Mouse (Mus musculus) midbrain, embryonic 15.5 days (tissue): ENCODE data around the gene Rcan1. TPM values are rescaled to one million over a fixed set of nuclear protein-coding genes. Genes with fewer than 3 reads are reported as not detected.

Experiments used
- ATAC-seq: fragments of 200-750 bp; cut with Nextera tagmentation; replicated peaks from 2 replicates; pipeline ENCODE4 v1.8.0; 2017; ENCODE audit warnings: moderate TSS enrichment
- H3K27ac ChIP-seq: fragments of 300-500 bp; sonication (generic); 2 replicates; pipeline ENCODE4 v1.5.1; 2015; ENCODE audit warnings: mild to moderate bottlenecking, inconsistent platforms
- H3K27me3 ChIP-seq: fragments of 300-500 bp; sonication (generic); replicated peaks from 2 replicates; pipeline ENCODE4 v1.6.1; 2015; ENCODE audit warnings: inconsistent platforms
- H3K36me3 ChIP-seq: fragments of 300-500 bp; sonication (generic); replicated peaks from 2 replicates; pipeline ENCODE4 v1.6.1; 2015; ENCODE audit warnings: inconsistent platforms
- H3K4me1 ChIP-seq: fragments of 300-500 bp; sonication (generic); 2 replicates; pipeline ENCODE4 v1.6.1; 2015; ENCODE audit warnings: inconsistent platforms
- H3K4me2 ChIP-seq: fragments of 300-500 bp; sonication (generic); 2 replicates; pipeline ENCODE4 v1.6.1; 2015; ENCODE audit warnings: inconsistent platforms, mild to moderate bottlenecking, moderate library complexity
- H3K4me3 ChIP-seq: fragments of 300-500 bp; sonication (generic); 2 replicates; pipeline ENCODE4 v1.5.1; 2015; ENCODE audit warnings: mild to moderate bottlenecking, inconsistent platforms
- H3K9ac ChIP-seq: fragments of 300-500 bp; sonication (generic); 2 replicates; pipeline ENCODE4 v1.6.1; 2015; ENCODE audit warnings: mild to moderate bottlenecking, inconsistent platforms
- H3K9me3 ChIP-seq: fragments of 300-500 bp; sonication (generic); 2 replicates; pipeline ENCODE4 v1.6.1; 2016; ENCODE audit warnings: inconsistent platforms
- WGBS: fragments of 180-500 bp; shearing (Covaris S2); methylation state at CpG from one replicate; pipeline ENCODE4 v1.1.7; 2015; ENCODE audit warnings: mixed read lengths; 5-methylcytosine and 5-hydroxymethylcytosine counted together
- polyA plus RNA-seq: library from polyadenylated mRNA; unstranded; fragments of >200 nt; fragmentation: Nextera tagmentation; extraction: Ambion mirVana; gene quantifications from 2 replicates; pipeline ENCODE4 v1.2.1, GENCODE M21; 2015

Gene Rcan1
- polyA plus RNA-seq, 1 experiment from 2014 or later: 82.1 TPM

- Histone ChIP-seq H3K27ac (no peak overlapping the region), H3K36me3 (no peaks in the 10 kb centered on the region), H3K4me2 (no peak overlapping the region), H3K9ac (no peak overlapping the region), H3K27me3 (no peaks in the 10 kb centered on the region), H3K4me1 (peaks cover 3% of the 10 kb centered on the region; the same call in 1 of the 2 replicates), H3K4me3 (no peak overlapping the region), H3K9me3 (no peaks in the 10 kb centered on the region)
- 84% methylated on average over 5 of the region's 5 CpGs for WGBS
- ATAC-seq: no peak
Measured at GRCm38 (mm10) chr16:92355366-92355765, 115.3 kb downstream of the Rcan1 start.

DNA sequence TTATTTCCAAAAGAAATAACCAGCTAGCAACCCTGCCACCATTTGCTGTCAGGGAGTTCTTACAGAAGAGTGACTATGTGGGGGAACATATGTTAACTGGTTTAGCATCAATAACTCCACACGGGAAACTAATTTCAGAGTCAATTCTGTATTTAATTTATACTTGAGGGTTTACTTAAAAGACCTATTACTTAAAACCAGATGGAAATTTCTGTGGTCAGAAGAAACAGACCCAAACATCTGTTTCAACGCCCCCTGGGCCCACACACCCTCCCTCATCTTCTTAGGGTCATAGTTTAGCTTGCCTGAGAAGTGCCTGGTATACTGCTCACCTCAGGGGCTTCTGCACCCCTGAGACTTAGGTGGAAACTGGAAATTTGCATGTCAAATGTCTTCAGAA, 116.8 kb downstream of the Rcan1 start:
- H3K4me2 ChIP-seq: no peak overlapping the region
- no peak overlapping the region for H3K27ac ChIP-seq
- H3K4me3 ChIP-seq: no peak overlapping the region
- peaks cover 3% of the 10 kb centered on the region; the same call in 1 of the 2 replicates for H3K4me1 ChIP-seq
- H3K36me3 ChIP-seq: no peaks in the 10 kb centered on the region
- 78% methylated on average over 2 of the region's 2 CpGs for WGBS
- ATAC-seq: no peak
- H3K9ac ChIP-seq: no peak overlapping the region
- H3K9me3 ChIP-seq: no peaks in the 10 kb centered on the region
- H3K27me3 ChIP-seq: no peaks in the 10 kb centered on the region

DNA sequence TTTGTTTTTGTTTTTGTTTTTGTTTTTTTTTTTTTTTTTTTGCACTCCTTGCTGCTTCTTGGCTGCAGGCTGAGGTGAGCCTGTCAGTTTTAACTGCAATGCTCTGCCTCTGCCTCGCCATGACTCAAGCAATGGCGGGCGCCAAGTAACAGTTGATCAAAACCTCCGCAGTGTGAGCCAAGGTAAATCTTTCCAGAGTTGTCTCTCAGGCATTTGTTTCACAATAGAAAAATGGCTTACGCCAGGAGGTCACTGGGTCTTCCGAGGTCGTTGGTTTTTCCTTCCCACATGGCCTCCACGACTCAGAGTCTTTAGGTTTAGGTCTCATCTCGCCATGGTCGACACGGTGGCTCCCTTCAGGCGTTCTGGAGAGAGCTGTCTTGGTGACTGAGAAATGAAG, 117.4 kb downstream of the Rcan1 start:
- H3K9ac ChIP-seq: no peak overlapping the region
- no peak for ATAC-seq
- WGBS: 86% methylated on average over 12 of the region's 12 CpGs
- H3K9me3 ChIP-seq: no peaks in the 10 kb centered on the region
- H3K36me3 ChIP-seq: no peaks in the 10 kb centered on the region
- no peak overlapping the region for H3K4me3 ChIP-seq
- no peak overlapping the region for H3K4me2 ChIP-seq
- no peak overlapping the region for H3K27ac ChIP-seq
- peaks cover 3% of the 10 kb centered on the region; the same call in 1 of the 2 replicates for H3K4me1 ChIP-seq
- H3K27me3 ChIP-seq: no peaks in the 10 kb centered on the region

- Histone ChIP-seq H3K27ac (no peak overlapping the region), H3K36me3 (no peaks in the 10 kb centered on the region), H3K4me1 (0 out of 2 replicates have a peak, but pooled peaks cover 4% of the 10 kb centered on the region), H3K9ac (no peak overlapping the region), H3K4me3 (no peak overlapping the region), H3K27me3 (no peaks in the 10 kb centered on the region), H3K4me2 (no peak overlapping the region), H3K9me3 (no peaks in the 10 kb centered on the region)
- WGBS: 58% methylated on average over 12 of the region's 12 CpGs
- 0 out of 2 replicates have a peak, but pooled peaks have one; percentile 27 for ATAC-seq
Measured at GRCm38 (mm10) chr16:92348941-92349340, 121.7 kb downstream of the Rcan1 start.

DNA sequence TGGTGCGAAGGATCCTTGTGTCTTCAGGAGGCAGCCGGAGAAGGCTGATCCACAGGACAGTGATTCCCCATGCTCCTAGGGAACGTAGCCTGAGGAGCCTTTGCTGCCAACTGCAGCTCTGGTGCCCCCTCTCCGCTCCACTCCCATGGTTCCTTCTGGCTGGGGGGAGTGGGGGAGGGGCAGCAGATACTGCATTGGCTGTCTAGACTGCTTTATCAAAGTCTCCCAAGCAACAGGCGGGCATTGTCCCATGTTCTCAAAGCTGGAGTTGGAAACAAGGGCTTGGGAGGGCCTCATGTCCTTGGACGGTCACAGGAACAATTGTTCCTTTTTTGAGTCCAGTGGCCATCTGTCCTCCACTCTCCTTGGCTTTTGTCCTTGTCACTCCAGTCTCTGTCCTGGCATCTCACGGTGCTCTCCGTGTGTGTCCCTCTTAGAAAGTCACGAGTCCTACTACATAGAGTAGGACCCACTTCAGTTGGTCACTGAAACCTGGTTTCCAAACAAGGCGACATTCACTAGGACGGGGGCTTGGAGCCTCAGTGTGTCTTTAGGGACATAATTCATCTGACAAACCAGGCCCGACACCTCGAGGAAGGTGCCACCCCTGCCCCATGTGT, 124.3 kb downstream of the Rcan1 start:
- no peaks in the 10 kb centered on the region for H3K27me3 ChIP-seq
- ATAC-seq: no peak
- H3K9me3 ChIP-seq: no peaks in the 10 kb centered on the region
- WGBS: 55% methylated on average over 13 of the region's 13 CpGs
- H3K4me1 ChIP-seq: peaks cover 4% of the 10 kb centered on the region; the same call in 1 of the 2 replicates
- H3K27ac ChIP-seq: no peak overlapping the region
- H3K9ac ChIP-seq: no peak overlapping the region
- no peak overlapping the region for H3K4me3 ChIP-seq
- no peak overlapping the region for H3K4me2 ChIP-seq
- no peaks in the 10 kb centered on the region for H3K36me3 ChIP-seq

- WGBS: 68% methylated on average over 11 of the region's 11 CpGs
- Histone ChIP-seq H3K4me1 (peaks cover 13% of the 10 kb centered on the region; the same call in 1 of the 2 replicates), H3K27me3 (no peaks in the 10 kb centered on the region), H3K36me3 (no peaks in the 10 kb centered on the region), H3K4me2 (no peak overlapping the region), H3K4me3 (no peak overlapping the region), H3K9me3 (no peaks in the 10 kb centered on the region), H3K9ac (no peak overlapping the region), H3K27ac (no peak overlapping the region)
- no peak for ATAC-seq
Measured at GRCm38 (mm10) chr16:92345177-92345576, 125.5 kb downstream of the Rcan1 start.

Other genes with a start within 250 kb of the Rcan1 start
- gene Kcne2, start 178.5 kb downstream of the Rcan1 start, polyA plus RNA-seq: 6.8 and 7.6 TPM in 2 replicates
- 57.3 and 58.1 TPM in 2 replicates for gene Smim11, start 169.6 kb downstream of the Rcan1 start, polyA plus RNA-seq
- 0.06 TPM in 1 of 2 replicates, not detected in the other for gene Fam243, start 149.4 kb downstream of the Rcan1 start, polyA plus RNA-seq
- gene Kcne1, start 111.4 kb downstream of the Rcan1 start, polyA plus RNA-seq: 0.31 TPM in 1 of 2 replicates, not detected in the other
- 3.2 and 3.7 TPM in 2 replicates for gene Clic6, start 14.9 kb upstream of the Rcan1 start, polyA plus RNA-seq